Mouse (Mus musculus) megakaryocyte progenitor cell, adult 5-6 weeks (primary cell): ENCODE measurements at regions not wholly inside any gene's neighbourhood (a gene's known extent, or its start where the extent isn't known, plus 50 kb on each side); places are given as distances from the start of the nearest gene placed in this dataset.
A peak's percentile ranks its signal among the peaks of the same experiment; 100 is the strongest.

Source experiments
- ATAC-seq: replicated peaks from 2 replicates; pipeline ENCODE4 v1.8.0; 2016; ENCODE audit warnings: mild to moderate bottlenecking, moderate TSS enrichment, inconsistent platforms; ENCODE audit not compliant: poor library complexity

GRCm38 (mm10) chr10:37241821-37242263 is 103.1 kb upstream of the Marcks start:
- ATAC-seq: no peak

- ATAC-seq: no peak
These were observed 101.9 kb upstream of the Marcks start for GRCm38 (mm10) chr10:37240634-37241033.

- ATAC-seq: no peak
These were observed 101.5 kb upstream of the Marcks start for GRCm38 (mm10) chr10:37240201-37240600.

- ATAC-seq: peak; percentile 56
These were observed 97.5 kb upstream of the Marcks start for GRCm38 (mm10) chr10:37236001-37236822.

GRCm38 (mm10) chr10:37231936-37232556 is 93.3 kb upstream of the Marcks start:
- ATAC-seq: peak; percentile 76

GRCm38 (mm10) chr10:37231159-37231558 is 92.4 kb upstream of the Marcks start:
- ATAC-seq: no peak

- peak; percentile 47 for ATAC-seq
These were observed 89.2 kb upstream of the Marcks start for GRCm38 (mm10) chr10:37227889-37228288.

- ATAC-seq: no peak
These were observed 83.0 kb upstream of the Marcks start for GRCm38 (mm10) chr10:37221730-37222129.

GRCm38 (mm10) chr10:37220434-37220833 is 81.7 kb upstream of the Marcks start:
- 0 out of 2 replicates have a peak, but pooled peaks have one; percentile 18 for ATAC-seq

GRCm38 (mm10) chr10:37219936-37220335 is 81.2 kb upstream of the Marcks start:
- no peak for ATAC-seq

GRCm38 (mm10) chr10:37219381-37219780 is 80.7 kb upstream of the Marcks start:
- ATAC-seq: 0 out of 2 replicates have a peak, but pooled peaks have one; percentile 32

GRCm38 (mm10) chr10:37214656-37215055 is 75.9 kb upstream of the Marcks start:
- no peak for ATAC-seq

- ATAC-seq: no peak
These were observed 73.8 kb upstream of the Marcks start for GRCm38 (mm10) chr10:37212350-37213035.

- ATAC-seq: peak; percentile 51
These were observed 72.6 kb upstream of the Marcks start for GRCm38 (mm10) chr10:37211305-37211704.

GRCm38 (mm10) chr10:37210223-37210622 is 71.5 kb upstream of the Marcks start:
- peak; percentile 83 for ATAC-seq

- ATAC-seq: no peak
These were observed 68.3 kb upstream of the Marcks start for GRCm38 (mm10) chr10:37206986-37207385.

- ATAC-seq: no peak
These were observed 67.8 kb upstream of the Marcks start for GRCm38 (mm10) chr10:37206546-37206945.

GRCm38 (mm10) chr10:37203709-37204108 is 65.0 kb upstream of the Marcks start:
- peak; percentile 63 for ATAC-seq

- ATAC-seq: peak; percentile 77
These were observed 56.2 kb upstream of the Marcks start for GRCm38 (mm10) chr10:37194798-37195453.

GRCm38 (mm10) chr10:37194131-37194797 is 55.5 kb upstream of the Marcks start:
- no peak for ATAC-seq
